ENCODE assay signal across 29 mouse cellular contexts in the genomic region with DNA sequence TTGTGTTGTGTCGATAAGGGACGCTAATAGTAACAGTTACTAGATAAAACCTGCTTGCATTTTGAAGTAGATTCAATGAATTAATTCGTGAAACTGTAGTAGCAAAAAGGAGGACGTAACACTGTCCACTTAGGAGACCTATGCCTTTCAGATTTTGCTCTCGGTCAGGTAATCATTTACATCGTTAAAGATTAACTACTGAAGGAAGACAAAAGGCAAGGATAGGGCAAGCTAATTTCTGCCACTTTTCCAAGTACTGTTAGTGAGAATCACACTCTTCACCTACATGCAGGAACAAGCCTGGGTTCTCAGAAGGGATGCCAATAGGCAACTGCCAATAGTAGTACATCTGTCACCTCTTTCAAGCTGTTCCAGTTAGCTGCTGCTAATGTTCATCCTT.
DNase-seq lines count a peak whose midpoint lies in the region; ATAC-seq and TF ChIP-seq lines count a peak whose summit lies in the region.
"Had no signal": no experiment of that assay in that cellular context is flagged by ENCODE, and none has a peak within 500 bp of the region (broad histone marks: within the 10 kb centered on the region; RNA-seq: fewer than 3 reads in every experiment).

No protein-coding gene starts in this region.

- DNase-seq in frontal cortex, postnatal 14 days (ENCODE audit: low spot score in 2 of 2), result no peak
- peak; percentile 80 for DNase-seq in kidney, adult 2 months
- DNase-seq in kidney, postnatal 25 days, result no peak
- DNase-seq in brain, adult 2 months (ENCODE audit: low read depth, low spot score), result peak; percentile 45
- DNase-seq in kidney, postnatal 36 days, result peak; percentile 8 to 50
- DNase-seq in hindbrain, postnatal 0 days (ENCODE audit: low spot score), result no peak
- DNase-seq: adrenal gland, postnatal 10 days; adrenal gland, postnatal 36 days; B cell, adult 2 months; cerebellum, adult 11 months; cerebellum, adult 2 months; cerebellum, adult 9-11 months; cerebellum, postnatal 25 days; gastrocnemius, postnatal 25 days; heart, adult 18-20 months; heart, postnatal 10 days; heart, postnatal 36 days had no signal

- WGBS in kidney, adult 2 months, result 56% methylated on average over 6 of the region's 6 CpGs
- WGBS in hindbrain, postnatal 0 days, result 90% methylated on average over 6 of the region's 6 CpGs

- no peaks in the 10 kb centered on the region for H3K9me3 ChIP-seq in hindbrain, postnatal 0 days (ENCODE audit: low read length)
- H3K9me3 ChIP-seq: embryonic facial prominence, embryonic 12.5 days; embryonic facial prominence, embryonic 15.5 days; forebrain, embryonic 15.5 days; G1E; heart, embryonic 12.5 days; heart, embryonic 15.5 days; hindbrain, embryonic 10.5 days; hindbrain, embryonic 13.5 days had no signal

- H3K27me3 ChIP-seq in kidney, adult 2 months (replicated peaks; ENCODE audit: control insufficient read depth, insufficient read depth, low read length), result no peaks in the 10 kb centered on the region
- no peaks in the 10 kb centered on the region for H3K27me3 ChIP-seq in hindbrain, postnatal 0 days (ENCODE audit: insufficient read depth, low read length)
- H3K27me3 ChIP-seq: CH12.LX; embryonic facial prominence, embryonic 12.5 days; embryonic facial prominence, embryonic 15.5 days; forebrain, embryonic 15.5 days; heart, embryonic 12.5 days; heart, embryonic 15.5 days; hindbrain, embryonic 13.5 days; Patski had no signal

- H3K36me3 ChIP-seq in kidney, adult 2 months (ENCODE audit: control insufficient read depth, insufficient read depth, low read length), result no peaks in the 10 kb centered on the region
- no peaks in the 10 kb centered on the region for H3K36me3 ChIP-seq in hindbrain, postnatal 0 days (ENCODE audit: insufficient read depth, low read length)
- H3K36me3 ChIP-seq: embryonic facial prominence, embryonic 12.5 days; embryonic facial prominence, embryonic 15.5 days; forebrain, embryonic 15.5 days; G1E; heart, embryonic 12.5 days; heart, embryonic 15.5 days; hindbrain, embryonic 10.5 days; hindbrain, embryonic 13.5 days had no signal

- no peak for TF ChIP-seq POLR2A in kidney, adult 2 months (IDR thresholded peaks at IDR 0.05; ENCODE audit: low read depth, low read length)

- no peak overlapping the region for H3K9ac ChIP-seq in hindbrain, postnatal 0 days (replicated peaks; ENCODE audit: low read length)
- H3K9ac ChIP-seq: embryonic facial prominence, embryonic 12.5 days; embryonic facial prominence, embryonic 15.5 days; forebrain, embryonic 15.5 days; heart, embryonic 12.5 days; heart, embryonic 15.5 days; hindbrain, embryonic 13.5 days had no signal

- peaks cover 9% of the 10 kb centered on the region; the same call in 1 of the 2 replicates for H3K4me1 ChIP-seq in kidney, adult 2 months (ENCODE audit: control insufficient read depth, insufficient read depth, low read length)
- H3K4me1 ChIP-seq in hindbrain, postnatal 0 days (ENCODE audit: insufficient read depth, low read length), result no peaks in the 10 kb centered on the region
- H3K4me1 ChIP-seq: embryonic facial prominence, embryonic 12.5 days; embryonic facial prominence, embryonic 15.5 days; forebrain, embryonic 15.5 days; heart, embryonic 12.5 days; heart, embryonic 15.5 days; hindbrain, embryonic 10.5 days had no signal

- peak; percentile 68 for ATAC-seq in frontal cortex, adult (ENCODE audit: low TSS enrichment)
- no peak for ATAC-seq in hindbrain, postnatal 0 days
- ATAC-seq: forebrain, embryonic 15.5 days; hindbrain, embryonic 16.5 days; Patski had no signal

- H3K27ac ChIP-seq in kidney, adult 2 months (ENCODE audit: insufficient read depth, low read depth, low read length), result 0 out of 2 replicates have a peak overlapping the region, but pooled peaks have one; percentile 31
- H3K27ac ChIP-seq in hindbrain, postnatal 0 days, result no peak overlapping the region
- H3K27ac ChIP-seq: embryonic facial prominence, embryonic 12.5 days; embryonic facial prominence, embryonic 15.5 days; forebrain, embryonic 15.5 days; heart, embryonic 15.5 days; hindbrain, embryonic 10.5 days; hindbrain, embryonic 13.5 days had no signal

- H3K4me3 ChIP-seq in kidney, adult 2 months (ENCODE audit: insufficient read depth, low read depth, low read length), result no peak overlapping the region
- H3K4me3 ChIP-seq in hindbrain, postnatal 0 days (ENCODE audit: low read length), result no peak overlapping the region
- H3K4me3 ChIP-seq: embryonic facial prominence, embryonic 12.5 days; embryonic facial prominence, embryonic 15.5 days; forebrain, embryonic 15.5 days; heart, embryonic 12.5 days; heart, embryonic 15.5 days; hindbrain, embryonic 10.5 days; hindbrain, embryonic 13.5 days had no signal

- no peak for TF ChIP-seq CTCF in kidney, adult 2 months (conservative IDR thresholded peaks at IDR 0.05; ENCODE audit: insufficient read depth, insufficient read length, low read depth, low read length)
- TF ChIP-seq CTCF in hindbrain, postnatal 0 days (IDR thresholded peaks at IDR 0.05; ENCODE audit: low read depth), result no peak

- H3K4me2 ChIP-seq in hindbrain, postnatal 0 days (ENCODE audit: low read depth, low read length), result no peak overlapping the region
- H3K4me2 ChIP-seq: embryonic facial prominence, embryonic 12.5 days; embryonic facial prominence, embryonic 15.5 days; forebrain, embryonic 15.5 days; heart, embryonic 12.5 days; heart, embryonic 15.5 days; hindbrain, embryonic 13.5 days had no signal

Comparison
In these comparisons a context has a peak if more than half of its experiments do, and no peak if none do; other contexts are left out.
1. DNase-seq: peak in kidney, adult 2 months (single experiment), brain, adult 2 months (single experiment) and kidney, postnatal 36 days (2 of 2); none in frontal cortex, postnatal 14 days (0 of 2), kidney, postnatal 25 days (0 of 2) and hindbrain, postnatal 0 days (single experiment).